Mouse (Mus musculus) CH12.LX (cell line): ENCODE measurements around the gene Grid2. TPM values are rescaled to one million over a fixed set of nuclear protein-coding genes. Genes with fewer than 3 reads are reported as not detected.

Source experiments
- DNase-seq: peaks from one replicate; pipeline ENCODE4 v3.0.0-alpha.2; 2013; ENCODE audit errors: extremely low read depth
- H3K27ac ChIP-seq: 2 replicates; pipeline ENCODE4 v1.5.1; 2012; ENCODE audit warnings: low read depth, mild to moderate bottlenecking, control low read depth, moderate library complexity; ENCODE audit not compliant: insufficient read depth
- H3K27me3 ChIP-seq: replicated peaks from 2 replicates; pipeline ENCODE3; 2012; ENCODE audit warnings: inconsistent platforms
- H3K36me3 ChIP-seq, 2 experiments: replicated peaks in 1 of 2; 2 replicates each; pipeline versions ENCODE3 to v1.6.1; 2012; ENCODE audit warnings: inconsistent platforms in 1 of 2, low read length in 1 of 2, mild to moderate bottlenecking in 1 of 2, mixed read lengths in 1 of 2, moderate library complexity in 1 of 2; ENCODE audit not compliant: control insufficient read depth in 1 of 2, insufficient read depth in 1 of 2
- H3K4me1 ChIP-seq, 2 experiments: 2 replicates each; pipeline ENCODE4 v1.6.1; 2012; ENCODE audit warnings: inconsistent platforms in 1 of 2, moderate library complexity in 1 of 2; ENCODE audit not compliant: insufficient read depth in 2 of 2, control insufficient read depth in 1 of 2
- H3K4me2 ChIP-seq: 2 replicates; pipeline ENCODE4 v1.6.1; 2012; ENCODE audit warnings: low read depth, mild to moderate bottlenecking, control low read depth; ENCODE audit not compliant: poor library complexity, insufficient read depth, severe bottlenecking
- H3K4me3 ChIP-seq, 3 experiments: fragments of 150-350 bp in 1 of 3; sonication (generic) in 1 of 3; replicated peaks in 1 of 3; 2 replicates each; pipeline versions ENCODE3 to v1.5.1; 2011 to 2012; ENCODE audit warnings: low read depth in 2 of 3, low read length in 2 of 3, mild to moderate bottlenecking in 2 of 3, moderate library complexity in 2 of 3, control low read depth in 1 of 3, improper control_type of control experiment in 1 of 3, inconsistent platforms in 1 of 3, mixed read lengths in 1 of 3; ENCODE audit not compliant: poor library complexity in 1 of 3
- H3K79me2 ChIP-seq: replicated peaks from 2 replicates; pipeline ENCODE4 v1.6.1; 2012; ENCODE audit warnings: mild to moderate bottlenecking, moderate library complexity; ENCODE audit not compliant: control insufficient read depth, poor library complexity, insufficient read depth, severe bottlenecking; ENCODE audit errors: extremely low read depth
- H3K9ac ChIP-seq: 2 replicates; pipeline ENCODE4 v1.6.1; 2012; ENCODE audit warnings: low read depth, mild to moderate bottlenecking, control low read depth, moderate library complexity; ENCODE audit not compliant: insufficient read depth
- H3K9me3 ChIP-seq: replicated peaks from 2 replicates; pipeline ENCODE3; 2012; ENCODE audit warnings: low read length, inconsistent platforms, mixed read lengths
- BHLHE40 ChIP-seq: IDR thresholded peaks from 2 replicates; pipeline ENCODE4 v1.6.1; 2011; ENCODE audit warnings: mild to moderate bottlenecking, low read depth, low read length, improper control_type of control experiment
- CHD1 ChIP-seq: IDR thresholded peaks from 2 replicates; pipeline ENCODE4 v1.6.1; 2012; ENCODE audit warnings: low read depth, low read length, improper control_type of control experiment, inconsistent platforms
- CTCF ChIP-seq, 2 experiments: IDR thresholded peaks in 1 of 2; conservative IDR thresholded peaks in 1 of 2; 2 replicates each; pipeline ENCODE4 v1.5.1; 2011 to 2012; ENCODE audit warnings: low read depth in 2 of 2, low read length in 2 of 2, improper control_type of control experiment in 1 of 2, inconsistent platforms in 1 of 2, mild to moderate bottlenecking in 1 of 2, moderate library complexity in 1 of 2
- EP300 ChIP-seq: IDR thresholded peaks from 2 replicates; pipeline ENCODE4 v1.6.1; 2011; ENCODE audit warnings: low read length, improper control_type of control experiment
- GABPA ChIP-seq: IDR thresholded peaks from 2 replicates; pipeline ENCODE4 v1.6.1; 2012; ENCODE audit warnings: low read depth, low read length, improper control_type of control experiment, inconsistent platforms; ENCODE audit not compliant: insufficient replicate concordance
- IRF4 ChIP-seq: IDR thresholded peaks from 2 replicates; pipeline ENCODE4 v1.6.1; 2014; ENCODE audit warnings: low read depth, mild to moderate bottlenecking, inconsistent platforms, low read length, improper control_type of control experiment
- JUND ChIP-seq: conservative IDR thresholded peaks from 2 replicates; pipeline ENCODE4 v1.6.1; 2011; ENCODE audit warnings: low read depth, low read length, improper control_type of control experiment
- MAFK ChIP-seq: IDR thresholded peaks from 2 replicates; pipeline ENCODE4 v1.6.1; 2011; ENCODE audit warnings: low read length, improper control_type of control experiment; ENCODE audit not compliant: insufficient replicate concordance
- MAX ChIP-seq: IDR thresholded peaks from 2 replicates; pipeline ENCODE4 v1.6.1; 2011; ENCODE audit warnings: low read length, improper control_type of control experiment
- MEF2A ChIP-seq: IDR thresholded peaks from 2 replicates; pipeline ENCODE4 v1.6.1; 2014; ENCODE audit warnings: low read depth, mild to moderate bottlenecking, inconsistent platforms, low read length, improper control_type of control experiment, borderline replicate concordance
- MYC ChIP-seq: IDR thresholded peaks from 2 replicates; pipeline ENCODE4 v1.6.1; 2011; ENCODE audit warnings: low read depth, mild to moderate bottlenecking, improper control_type of control experiment, low read length
- NELFE ChIP-seq: IDR thresholded peaks from 2 replicates; pipeline ENCODE4 v1.6.1; 2011; ENCODE audit warnings: low read depth, low read length, improper control_type of control experiment
- NRF1 ChIP-seq: IDR thresholded peaks from 2 replicates; pipeline ENCODE4 v1.6.1; 2014; ENCODE audit warnings: low read depth, mild to moderate bottlenecking, inconsistent platforms, low read length, improper control_type of control experiment, moderate library complexity
- PAX5 ChIP-seq: IDR thresholded peaks from 2 replicates; pipeline ENCODE4 v1.6.1; 2012; ENCODE audit warnings: low read length, inconsistent platforms, mixed read lengths
- POLR2A ChIP-seq: IDR thresholded peaks from 2 replicates; pipeline ENCODE4 v1.6.1; 2011; ENCODE audit warnings: low read depth, mild to moderate bottlenecking, improper control_type of control experiment, low read length
- POLR2AphosphoS2 ChIP-seq: IDR thresholded peaks from 2 replicates; pipeline ENCODE4 v1.6.1; 2011; ENCODE audit warnings: low read depth, low read length, improper control_type of control experiment
- RAD21 ChIP-seq: IDR thresholded peaks from 2 replicates; pipeline ENCODE4 v1.6.1; 2011; ENCODE audit warnings: low read depth, mild to moderate bottlenecking, low read length, improper control_type of control experiment, moderate library complexity
- SIN3A ChIP-seq: IDR thresholded peaks from 2 replicates; pipeline ENCODE4 v1.6.1; 2012; ENCODE audit warnings: low read length, improper control_type of control experiment, inconsistent platforms
- TCF12 ChIP-seq: IDR thresholded peaks from 2 replicates; pipeline ENCODE4 v1.6.1; 2014; ENCODE audit warnings: low read depth, mild to moderate bottlenecking, inconsistent platforms, low read length, improper control_type of control experiment
- UBTF ChIP-seq: IDR thresholded peaks from 2 replicates; pipeline ENCODE4 v1.6.1; 2012; ENCODE audit warnings: low read depth, mild to moderate bottlenecking, inconsistent platforms, low read length, improper control_type of control experiment, moderate library complexity
- USF1 ChIP-seq: IDR thresholded peaks from 2 replicates; pipeline ENCODE4 v1.6.1; 2014; ENCODE audit warnings: low read depth, mild to moderate bottlenecking, inconsistent platforms, low read length, improper control_type of control experiment
- ZC3H11A ChIP-seq: IDR thresholded peaks from 2 replicates; pipeline ENCODE4 v1.6.1; 2012; ENCODE audit warnings: low read depth, mild to moderate bottlenecking, inconsistent platforms, low read length, improper control_type of control experiment
- dilution Hi-C: fragments of 300-500 bp; cut with MboI; formaldehyde crosslinking; loops from 2 replicates; pipeline ENCODE4 v1.14.3; 2020; ENCODE audit warnings: low sequenced_read_pairs; ENCODE audit not compliant: extremely low pct_unique_long_range_greater_than_20kb, extremely low pct_ligation_motif_present
- in situ Hi-C: fragments of 300-500 bp; cut with MboI; formaldehyde crosslinking; loops from 3 replicates; pipeline ENCODE4 v1.14.3; 2019; ENCODE audit warnings: low sequenced_read_pairs, low pct_ligation_motif_present, low pct_unique_long_range_greater_than_20kb, mixed read lengths
- polyA plus RNA-seq: library from polyadenylated mRNA; unstranded; fragments of >175 nt; gene quantifications from 2 replicates; pipeline ENCODE4 v1.2.1, GENCODE M21; 2012; ENCODE audit warnings: low read depth; ENCODE audit not compliant: insufficient read length
- total RNA-seq, 2 experiments: library from RNA; depleted of rRNA; stranded (reverse); fragments of 300-350 nt in 1 of 2; fragments of >200 nt in 1 of 2; gene quantifications; 2 replicates each; pipeline ENCODE4 v1.2.3; 2012 to 2014

Gene Grid2
- total and polyA plus RNA-seq, 3 experiments, result not detected

GRCm38 (mm10) chr6:63257876-63258275 lies 2.2 kb downstream of the Grid2 start:
- no peak overlapping the region for H3K9ac ChIP-seq
- TF ChIP-seq CHD1 (no peak), USF1 (no peak), POLR2A (no peak), RAD21 (no peak), JUND (no peak), ZC3H11A (no peak), NRF1 (no peak), POLR2AphosphoS2 (no peak), CTCF (conservative IDR thresholded peaks at IDR 0.05 in 1 of 2, IDR thresholded peaks at IDR 0.05 in 1 of 2; ENCODE audit: low read depth in 2 of 2, low read length in 2 of 2) (no peak), MAX (no peak), SIN3A (no peak)
- TF ChIP-seq, all 38 proteins: peak for 0
- Histone ChIP-seq H3K4me2 (no peak overlapping the region), H3K9me3 (peaks cover 47% of the 10 kb centered on the region), H3K79me2 (no peaks in the 10 kb centered on the region), H3K4me3 (no peak overlapping the region), H3K27me3 (no peaks in the 10 kb centered on the region), H3K36me3 (no peaks in the 10 kb centered on the region), H3K4me1 (no peaks in the 10 kb centered on the region), H3K27ac (no peak overlapping the region)
- in situ Hi-C loops (no loop called here), dilution Hi-C loops (no loop called here)
- no peak for DNase-seq

DNA sequence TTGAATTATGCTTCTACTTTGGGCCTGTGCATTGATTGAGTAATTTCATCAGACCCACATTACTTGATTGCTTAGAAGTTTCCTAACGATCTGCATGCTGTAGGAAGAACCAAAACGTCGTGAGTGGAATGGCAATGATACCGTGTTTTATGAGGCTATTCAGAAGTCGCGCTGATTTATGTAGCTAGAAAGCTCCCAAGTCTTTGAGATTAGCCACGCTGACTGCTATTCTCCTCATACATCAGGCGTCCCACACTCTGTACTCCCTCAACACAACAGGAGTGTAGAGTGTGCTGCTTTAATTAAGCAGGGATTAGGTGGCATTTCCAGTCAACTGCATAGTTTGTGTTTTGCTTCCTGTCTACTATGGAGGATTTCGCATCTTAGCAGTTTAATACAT lies 4.1 kb downstream of the Grid2 start:
- in situ Hi-C loops, result no loop called here
- no peak for DNase-seq
- TF ChIP-seq MAFK, result no peak
- TF ChIP-seq MYC, result no peak
- TF ChIP-seq CTCF (conservative IDR thresholded peaks at IDR 0.05 in 1 of 2, IDR thresholded peaks at IDR 0.05 in 1 of 2; ENCODE audit: low read depth in 2 of 2, low read length in 2 of 2), result no peak
- TF ChIP-seq UBTF, result no peak
- TF ChIP-seq IRF4, result no peak
- no peak for TF ChIP-seq USF1
- TF ChIP-seq POLR2AphosphoS2, result no peak
- TF ChIP-seq MAX, result no peak
- TF ChIP-seq TCF12, result no peak
- no peak for TF ChIP-seq PAX5
- TF ChIP-seq EP300, result no peak
- TF ChIP-seq POLR2A, result no peak
- TF ChIP-seq NRF1, result no peak
- TF ChIP-seq MEF2A, result no peak
- TF ChIP-seq GABPA, result no peak
- TF ChIP-seq CHD1, result no peak
- TF ChIP-seq SIN3A, result no peak
- no peak for TF ChIP-seq BHLHE40
- TF ChIP-seq NELFE, result no peak
- TF ChIP-seq, all 38 proteins: peak for 0
- Histone ChIP-seq H3K27me3 (no peaks in the 10 kb centered on the region), H3K9ac (no peak overlapping the region), H3K36me3 (no peaks in the 10 kb centered on the region), H3K27ac (no peak overlapping the region), H3K4me2 (no peak overlapping the region), H3K79me2 (no peaks in the 10 kb centered on the region), H3K4me1 (no peaks in the 10 kb centered on the region), H3K4me3 (no peak overlapping the region), H3K9me3 (peaks cover 41% of the 10 kb centered on the region)
- dilution Hi-C loops, result no loop called here
